Mouse (Mus musculus) cerebellum, adult 9-11 months (tissue): ENCODE results near the gene Prph.

ENCODE experiments used
- DNase-seq: peaks from one replicate; pipeline ENCODE4 v3.0.0; 2022

The Prph gene

GRCm38 (mm10) chr15:99099984-99100383 lies 45.0 kb downstream of the Prph start:
- no peak for DNase-seq

GRCm38 (mm10) chr15:99105238-99105637 lies 50.3 kb downstream of the Prph start:
- no peak for DNase-seq

GRCm38 (mm10) chr15:99107866-99108265 lies 52.9 kb downstream of the Prph start:
- no peak for DNase-seq
